Mouse (Mus musculus) neural tube, embryonic 10.5 days (tissue): Measurements from ENCODE around the gene Olfr917.

Source experiments
- DNase-seq: peaks from one replicate; pipeline ENCODE4 v3.0.0-alpha.2; 2017; ENCODE audit warnings: low spot score; ENCODE audit errors: extremely low spot score

Gene Olfr917

GRCm38 (mm10) chr9:38665742-38666141, at the start of gene Olfr917:
Olfr917 (minus strand) TSS chr9:38665842.
- DNase-seq, result no peak

DNA sequence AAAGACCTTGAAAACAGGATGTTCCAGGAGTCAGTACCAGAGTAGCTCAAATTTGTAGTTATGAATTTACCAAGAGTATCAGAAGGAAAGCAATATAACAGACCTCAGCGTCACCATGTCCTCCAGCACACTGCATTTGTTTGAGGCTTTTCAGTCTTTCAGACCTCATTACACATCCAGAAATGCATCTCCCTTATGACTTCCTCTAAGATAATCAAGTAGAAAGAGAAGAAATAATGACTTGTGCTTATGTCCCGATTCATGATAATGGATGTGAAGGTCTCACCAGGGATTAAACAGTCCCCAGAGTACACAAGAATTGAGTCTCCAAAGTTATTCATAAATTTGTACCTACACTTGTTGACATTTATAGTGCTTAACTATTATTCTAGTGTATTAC, 8.9 kb upstream of the Olfr917 start, which contains the start of gene Olfr918:
TSS of gene Olfr918 (minus strand) at position 101 of the 400 bp plus-strand sequence.
- no peak for DNase-seq

DNA sequence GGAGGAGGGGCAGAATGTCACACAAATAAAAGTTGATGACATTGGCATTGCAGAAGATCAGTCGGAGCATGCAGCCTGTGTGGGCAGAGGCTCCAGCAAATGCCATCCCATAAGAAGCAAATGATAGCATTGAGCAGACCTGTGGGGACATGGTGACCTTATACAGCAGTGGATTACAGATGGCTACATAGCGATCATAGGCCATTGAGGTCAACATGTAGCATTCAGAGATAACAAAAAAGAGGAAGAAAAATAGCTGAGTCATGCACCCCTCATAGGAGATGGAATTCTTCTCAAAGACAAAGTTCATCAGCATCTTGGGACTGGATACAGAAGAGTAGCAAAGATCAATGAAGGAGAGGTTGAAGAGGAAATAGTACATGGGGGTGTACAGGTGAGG, 7.2 kb upstream of the Olfr917 start:
- no peak for DNase-seq

GRCm38 (mm10) chr9:38659775-38660174, 5.9 kb downstream of the Olfr917 start, which contains the start of gene Olfr916:
Olfr916 (minus strand) TSS chr9:38659875.
- no peak for DNase-seq

DNA sequence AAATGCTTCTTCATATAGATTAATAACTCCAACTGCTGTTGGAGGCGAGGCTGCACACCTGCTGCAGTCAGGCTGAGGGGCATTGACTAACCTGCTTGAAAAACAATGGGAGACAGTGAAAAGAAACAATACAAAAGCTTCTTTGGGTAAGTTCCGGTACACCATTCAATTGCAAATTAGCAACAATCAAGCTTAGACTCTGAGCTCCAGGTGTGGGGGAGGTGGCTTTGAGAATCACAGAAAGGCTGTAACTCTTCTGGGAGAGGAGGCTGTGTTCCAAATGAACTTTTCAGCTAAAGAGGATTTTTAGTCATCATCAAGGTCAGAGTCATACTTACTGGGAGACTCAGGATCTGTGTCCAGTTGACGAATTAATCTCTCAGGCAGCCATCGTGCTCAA, 33.2 kb downstream of the Olfr917 start:
- no peak for DNase-seq
